Mouse (Mus musculus): ENCODE measurements around the gene Ncor2. TPM values are rescaled to one million over a fixed set of nuclear protein-coding genes. Genes with fewer than 3 reads are reported as not detected.

Ncor2 gene
- polyA plus RNA-seq, 1 experiment from 2014 or later = 17.0 TPM

DNA sequence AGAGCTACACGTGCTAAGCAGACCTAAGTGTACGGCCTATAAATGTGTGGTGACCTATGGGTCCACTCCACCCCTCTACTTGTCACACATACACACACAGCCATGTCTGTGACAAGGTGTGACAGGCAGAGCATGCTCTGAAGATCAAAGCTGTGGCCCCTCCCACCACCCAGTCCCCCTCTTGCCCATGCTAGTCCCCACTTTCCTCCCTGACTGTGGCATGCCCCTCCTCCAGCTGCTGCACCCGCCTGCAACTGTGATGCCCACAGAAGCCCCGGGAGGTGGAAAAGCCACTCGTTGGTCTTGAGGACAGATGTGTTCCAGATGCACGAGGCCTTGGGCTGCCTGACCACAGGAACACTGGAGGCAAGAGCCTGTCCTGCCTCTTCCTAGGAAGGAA, 74.2 kb downstream of the Ncor2 start:
- 52% methylated on average over 6 of the region's 6 CpGs for WGBS
- no peak for ATAC-seq (ENCODE audit: extremely low read depth, insufficient number of reproducible peaks, low FRiP score, low TSS enrichment)
- peaks cover 69% of the 10 kb centered on the region for H3K36me3 ChIP-seq
- H3K27me3 ChIP-seq (replicated peaks) = no peaks in the 10 kb centered on the region
- no peak overlapping the region for H3K4me3 ChIP-seq
- H3K9ac ChIP-seq = no peak overlapping the region
- no peaks in the 10 kb centered on the region for H3K9me3 ChIP-seq
- peaks cover 62% of the 10 kb centered on the region for H3K4me1 ChIP-seq
- no peak overlapping the region for H3K4me2 ChIP-seq
- no peak overlapping the region for H3K27ac ChIP-seq (replicated peaks)

DNA sequence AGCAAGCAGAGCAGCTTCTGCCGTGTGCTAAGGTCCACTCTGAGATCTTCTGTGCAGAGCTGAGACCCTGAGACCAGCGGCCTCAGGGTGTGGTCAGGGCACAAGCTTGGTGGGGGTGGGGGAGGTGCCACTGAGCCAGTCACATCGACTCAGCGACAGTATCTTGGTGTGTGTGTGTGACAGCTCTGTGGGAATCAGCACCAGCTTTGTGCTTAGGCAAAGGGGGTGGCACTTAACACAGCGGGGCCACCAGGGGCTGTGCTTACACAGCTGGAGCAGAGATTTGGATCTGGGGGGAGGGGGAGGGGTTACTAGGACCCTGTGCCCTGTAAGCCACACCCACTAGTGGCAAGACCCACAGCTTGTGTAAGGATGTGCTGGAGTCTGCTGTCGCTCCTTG, 75.6 kb downstream of the Ncor2 start:
- Histone ChIP-seq H3K9ac (peak overlapping the region; percentile 33), H3K9me3 (no peaks in the 10 kb centered on the region), H3K4me3 (no peak overlapping the region), H3K27ac (replicated peaks) (peak overlapping the region; percentile 77), H3K36me3 (peaks cover 71% of the 10 kb centered on the region), H3K27me3 (replicated peaks) (no peaks in the 10 kb centered on the region), H3K4me2 (no peak overlapping the region), H3K4me1 (peaks cover 69% of the 10 kb centered on the region)
- 17% methylated on average over 6 of the region's 6 CpGs for WGBS
- no peak for ATAC-seq (ENCODE audit: extremely low read depth, insufficient number of reproducible peaks, low FRiP score, low TSS enrichment)

DNA sequence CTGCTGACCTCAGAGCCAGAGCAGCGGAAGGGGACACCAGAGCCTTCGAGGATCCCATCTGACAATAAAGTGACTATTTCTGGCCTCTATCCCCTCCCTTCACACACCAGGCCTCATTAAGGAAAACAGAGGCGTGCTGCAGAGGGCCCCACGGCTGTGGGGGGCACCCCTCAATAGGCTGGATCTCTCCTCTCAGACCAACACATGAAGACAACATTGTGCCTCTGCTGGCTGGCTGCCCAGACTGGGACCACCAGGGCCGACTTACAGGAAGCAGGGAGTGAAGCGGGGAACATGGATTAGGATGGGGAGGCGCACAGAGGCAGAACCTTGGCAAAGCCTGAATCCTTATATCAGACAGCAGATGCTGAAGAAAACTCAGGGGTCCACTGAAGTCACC, 76.1 kb downstream of the Ncor2 start:
- Histone ChIP-seq H3K36me3 (peaks cover 71% of the 10 kb centered on the region), H3K4me3 (no peak overlapping the region), H3K4me1 (peaks cover 68% of the 10 kb centered on the region), H3K27ac (replicated peaks) (peak overlapping the region; percentile 77), H3K9ac (peak overlapping the region; percentile 33), H3K4me2 (no peak overlapping the region), H3K9me3 (no peaks in the 10 kb centered on the region), H3K27me3 (replicated peaks) (no peaks in the 10 kb centered on the region)
- WGBS = 26% methylated on average over 7 of the region's 7 CpGs
- ATAC-seq (ENCODE audit: extremely low read depth, insufficient number of reproducible peaks, low FRiP score, low TSS enrichment) = no peak

DNA sequence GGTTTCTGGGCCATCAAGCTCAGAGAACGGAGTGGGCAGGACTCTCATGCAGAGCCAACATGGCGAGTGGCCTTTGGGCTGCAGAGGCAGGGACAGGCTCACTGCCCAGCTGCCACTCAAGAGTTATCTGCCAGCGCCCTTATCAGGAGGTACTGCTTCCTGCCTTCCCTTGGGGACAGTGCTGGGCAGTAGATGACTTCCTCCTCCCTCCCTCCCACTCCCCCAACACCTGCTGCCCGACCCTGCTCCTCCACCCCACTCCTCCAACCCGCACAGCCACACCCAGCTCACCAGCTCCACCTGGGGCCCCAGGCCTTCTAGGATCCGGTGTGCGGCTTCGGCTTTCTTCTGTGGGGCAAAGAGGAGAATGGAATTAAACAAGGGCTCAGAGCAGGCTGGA, 76.7 kb downstream of the Ncor2 start:
- H3K27ac ChIP-seq (replicated peaks) = peak overlapping the region; percentile 77
- H3K4me3 ChIP-seq = no peak overlapping the region
- ATAC-seq (ENCODE audit: extremely low read depth, insufficient number of reproducible peaks, low FRiP score, low TSS enrichment) = no peak; the same call in 1 of the 2 replicates
- H3K9me3 ChIP-seq = no peaks in the 10 kb centered on the region
- no peaks in the 10 kb centered on the region for H3K27me3 ChIP-seq (replicated peaks)
- WGBS = 52% methylated on average over 8 of the region's 8 CpGs
- H3K4me2 ChIP-seq = no peak overlapping the region
- peaks cover 71% of the 10 kb centered on the region for H3K36me3 ChIP-seq
- peaks cover 66% of the 10 kb centered on the region for H3K4me1 ChIP-seq
- peak overlapping the region; percentile 33; the same call in 1 of the 2 replicates for H3K9ac ChIP-seq

GRCm38 (mm10) chr5:125099785-125100350, 79.2 kb downstream of the Ncor2 start:
- ATAC-seq (ENCODE audit: extremely low read depth, insufficient number of reproducible peaks, low FRiP score, low TSS enrichment) = no peak
- no peaks in the 10 kb centered on the region for H3K27me3 ChIP-seq (replicated peaks)
- peaks cover 78% of the 10 kb centered on the region for H3K36me3 ChIP-seq
- H3K4me3 ChIP-seq = no peak overlapping the region
- H3K9me3 ChIP-seq = no peaks in the 10 kb centered on the region
- no peak overlapping the region; the same call in 1 of the 2 replicates for H3K9ac ChIP-seq
- 82% methylated on average over 5 of the region's 5 CpGs for WGBS
- H3K4me1 ChIP-seq = peaks cover 66% of the 10 kb centered on the region
- H3K27ac ChIP-seq (replicated peaks) = no peak overlapping the region
- H3K4me2 ChIP-seq = no peak overlapping the region

GRCm38 (mm10) chr5:125098692-125099091, 80.3 kb downstream of the Ncor2 start:
- H3K4me1 ChIP-seq = peaks cover 66% of the 10 kb centered on the region
- H3K4me2 ChIP-seq = no peak overlapping the region
- no peak overlapping the region for H3K27ac ChIP-seq (replicated peaks)
- 89% methylated on average over 9 of the region's 9 CpGs for WGBS
- peaks cover 75% of the 10 kb centered on the region for H3K36me3 ChIP-seq
- H3K4me3 ChIP-seq = no peak overlapping the region
- H3K9me3 ChIP-seq = no peaks in the 10 kb centered on the region
- no peaks in the 10 kb centered on the region for H3K27me3 ChIP-seq (replicated peaks)
- no peak for ATAC-seq (ENCODE audit: extremely low read depth, insufficient number of reproducible peaks, low FRiP score, low TSS enrichment)
- no peak overlapping the region for H3K9ac ChIP-seq

DNA sequence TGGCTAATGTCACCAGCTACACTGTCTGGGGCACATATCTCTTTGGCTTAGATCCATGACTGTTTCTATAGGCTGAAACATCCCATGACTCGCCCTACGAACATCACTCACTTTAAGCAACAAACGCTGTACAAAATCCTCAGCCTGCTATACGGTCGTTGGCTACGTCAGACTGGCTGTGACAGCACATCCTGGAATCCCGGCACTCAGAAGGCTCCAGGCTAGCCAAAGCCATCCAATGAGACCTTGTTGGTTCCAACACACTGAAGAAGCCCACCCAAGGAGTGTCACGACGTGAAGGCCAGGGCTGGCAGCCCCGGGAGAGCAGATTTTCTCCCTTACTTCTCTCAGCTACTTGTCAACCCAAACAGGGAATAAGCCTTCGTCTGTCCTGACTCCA, 82.7 kb downstream of the Ncor2 start:
- peaks cover 55% of the 10 kb centered on the region for H3K4me1 ChIP-seq
- H3K4me2 ChIP-seq = no peak overlapping the region
- peak overlapping the region; percentile 34 for H3K27ac ChIP-seq (replicated peaks)
- no peaks in the 10 kb centered on the region for H3K27me3 ChIP-seq (replicated peaks)
- no peaks in the 10 kb centered on the region for H3K9me3 ChIP-seq
- WGBS = 68% methylated on average over 11 of the region's 11 CpGs
- ATAC-seq (ENCODE audit: extremely low read depth, insufficient number of reproducible peaks, low FRiP score, low TSS enrichment) = no peak
- no peak overlapping the region for H3K4me3 ChIP-seq
- 0 out of 2 replicates have a peak overlapping the region, but pooled peaks have one; percentile 0 for H3K9ac ChIP-seq
- H3K36me3 ChIP-seq = peaks cover 86% of the 10 kb centered on the region

DNA sequence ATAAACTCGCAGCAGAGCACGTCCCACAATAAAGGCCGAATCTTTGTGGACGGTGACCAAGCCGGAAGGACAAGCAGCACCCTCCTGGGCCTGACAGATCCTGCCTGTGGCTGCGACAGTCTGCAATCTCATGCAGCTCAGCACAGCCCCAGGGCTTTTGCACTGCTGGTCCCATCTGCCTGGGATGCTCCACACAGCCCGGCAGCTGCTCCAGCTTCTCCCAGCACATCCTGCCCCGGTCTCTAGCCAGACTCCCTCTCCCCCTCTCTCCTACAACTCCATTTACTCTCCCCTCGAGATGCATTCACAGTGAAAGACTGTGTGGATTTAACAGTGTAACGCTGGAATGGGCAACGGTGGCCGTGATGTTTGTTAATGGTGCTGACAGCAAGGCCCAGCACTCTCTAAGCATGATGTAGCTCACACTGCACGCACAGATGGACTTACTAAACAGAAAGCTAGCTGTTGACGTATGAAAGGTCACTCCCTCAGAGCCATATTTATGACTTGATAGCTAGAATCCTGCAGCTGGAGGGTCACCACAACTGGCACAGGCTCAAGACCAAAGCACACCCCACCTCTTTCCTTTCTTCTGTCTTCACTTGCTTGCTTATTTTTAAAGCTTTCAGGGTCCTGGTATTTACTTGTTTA, 83.4 kb downstream of the Ncor2 start:
- H3K4me3 ChIP-seq = no peak overlapping the region
- ATAC-seq (ENCODE audit: extremely low read depth, insufficient number of reproducible peaks, low FRiP score, low TSS enrichment) = no peak
- no peak overlapping the region for H3K4me2 ChIP-seq
- peak overlapping the region; percentile 34 for H3K27ac ChIP-seq (replicated peaks)
- 55% methylated on average over 14 of the region's 14 CpGs for WGBS
- no peaks in the 10 kb centered on the region for H3K9me3 ChIP-seq
- peaks cover 55% of the 10 kb centered on the region for H3K4me1 ChIP-seq
- H3K27me3 ChIP-seq (replicated peaks) = no peaks in the 10 kb centered on the region
- peak overlapping the region; percentile 19; the same call in 1 of the 2 replicates for H3K9ac ChIP-seq
- H3K36me3 ChIP-seq = peaks cover 86% of the 10 kb centered on the region

GRCm38 (mm10) chr5:125093795-125094194, 85.2 kb downstream of the Ncor2 start:
- Histone ChIP-seq H3K36me3 (peaks cover 91% of the 10 kb centered on the region), H3K4me3 (no peak overlapping the region), H3K4me1 (peaks cover 48% of the 10 kb centered on the region), H3K27ac (replicated peaks) (0 out of 2 replicates have a peak overlapping the region, but pooled peaks have one; percentile 36), H3K4me2 (no peak overlapping the region), H3K27me3 (replicated peaks) (no peaks in the 10 kb centered on the region), H3K9ac (no peak overlapping the region), H3K9me3 (peaks cover 9% of the 10 kb centered on the region; the same call in 1 of the 2 replicates)
- no peak for ATAC-seq (ENCODE audit: extremely low read depth, insufficient number of reproducible peaks, low FRiP score, low TSS enrichment)
- 24% methylated on average over 5 of the region's 5 CpGs for WGBS

DNA sequence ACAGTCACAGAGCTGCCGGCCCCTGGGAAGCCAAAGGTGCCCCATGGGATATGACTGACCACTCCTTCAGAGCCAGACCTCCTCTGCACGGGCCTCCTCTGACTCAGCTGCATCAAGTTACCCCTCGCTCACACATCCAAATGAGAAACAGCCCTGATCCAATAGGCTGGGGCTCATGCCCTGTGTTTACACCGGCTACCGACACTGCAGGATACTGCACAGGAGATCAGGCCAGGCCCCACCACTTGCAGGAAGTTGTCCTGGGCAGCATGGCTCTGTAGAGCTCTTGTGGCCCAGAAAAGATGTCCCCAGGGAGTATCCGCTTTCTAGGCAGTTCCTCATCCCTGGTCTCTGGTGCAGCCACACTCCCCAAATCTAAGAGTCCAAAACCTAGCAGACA, 90.9 kb downstream of the Ncor2 start:
- no peak overlapping the region for H3K4me2 ChIP-seq
- 81% methylated on average over 6 of the region's 6 CpGs for WGBS
- peaks cover 100% of the 10 kb centered on the region for H3K36me3 ChIP-seq
- H3K4me1 ChIP-seq = peaks cover 2% of the 10 kb centered on the region; the same call in 1 of the 2 replicates
- peaks cover 9% of the 10 kb centered on the region; the same call in 1 of the 2 replicates for H3K9me3 ChIP-seq
- no peaks in the 10 kb centered on the region for H3K27me3 ChIP-seq (replicated peaks)
- no peak overlapping the region for H3K9ac ChIP-seq
- no peak overlapping the region for H3K27ac ChIP-seq (replicated peaks)
- no peak for ATAC-seq (ENCODE audit: extremely low read depth, insufficient number of reproducible peaks, low FRiP score, low TSS enrichment)
- no peak overlapping the region for H3K4me3 ChIP-seq

GRCm38 (mm10) chr5:125085097-125085617, 93.9 kb downstream of the Ncor2 start:
- WGBS = 62% methylated on average over 8 of the region's 8 CpGs
- Histone ChIP-seq H3K4me3 (no peak overlapping the region), H3K27ac (replicated peaks) (no peak overlapping the region), H3K4me1 (peaks cover 23% of the 10 kb centered on the region), H3K9me3 (peaks cover 6% of the 10 kb centered on the region; the same call in 1 of the 2 replicates), H3K36me3 (peaks cover 89% of the 10 kb centered on the region), H3K27me3 (replicated peaks) (no peaks in the 10 kb centered on the region), H3K9ac (no peak overlapping the region), H3K4me2 (no peak overlapping the region)
- ATAC-seq (ENCODE audit: extremely low read depth, insufficient number of reproducible peaks, low FRiP score, low TSS enrichment) = no peak
